Mouse (Mus musculus) forebrain, embryonic 13.5 days (tissue): ENCODE data around the gene Ndnf. TPM values are rescaled to one million over a fixed set of nuclear protein-coding genes. Genes with fewer than 3 reads are reported as not detected.

ENCODE experiments used
- ATAC-seq: fragments of 200-750 bp; cut with Nextera tagmentation; 2 replicates; pipeline ENCODE4 v1.8.0; 2017
- H3K27ac ChIP-seq: fragments of 300-500 bp; sonication (generic); 2 replicates; pipeline ENCODE4 v1.5.1; 2015; ENCODE audit warnings: inconsistent platforms, mild to moderate bottlenecking, moderate library complexity
- H3K27me3 ChIP-seq: fragments of 300-500 bp; sonication (generic); 2 replicates; pipeline ENCODE4 v1.6.1; 2015; ENCODE audit warnings: mild to moderate bottlenecking, inconsistent platforms
- H3K36me3 ChIP-seq: fragments of 300-500 bp; sonication (generic); 2 replicates; pipeline ENCODE4 v1.6.1; 2015; ENCODE audit warnings: mild to moderate bottlenecking, inconsistent platforms; ENCODE audit not compliant: poor library complexity, severe bottlenecking
- H3K4me1 ChIP-seq: fragments of 300-500 bp; sonication (generic); 2 replicates; pipeline ENCODE4 v1.6.1; 2015; ENCODE audit warnings: inconsistent platforms
- H3K4me2 ChIP-seq: fragments of 300-500 bp; sonication (generic); 2 replicates; pipeline ENCODE4 v1.6.1; 2015; ENCODE audit warnings: inconsistent platforms, mild to moderate bottlenecking, moderate library complexity
- H3K4me3 ChIP-seq: fragments of 300-500 bp; sonication (generic); 2 replicates; pipeline ENCODE4 v1.5.1; 2015; ENCODE audit warnings: mild to moderate bottlenecking, inconsistent platforms
- H3K9ac ChIP-seq: fragments of 300-500 bp; sonication (generic); 2 replicates; pipeline ENCODE4 v1.6.1; 2015; ENCODE audit warnings: mild to moderate bottlenecking, inconsistent platforms
- H3K9me3 ChIP-seq: fragments of 300-500 bp; sonication (generic); replicated peaks from 2 replicates; pipeline ENCODE4 v1.6.1; 2016; ENCODE audit warnings: inconsistent platforms
- WGBS: fragments of 180-500 bp; shearing (Covaris S2); methylation state at CpG from one replicate; pipeline ENCODE4 v1.1.7; 2015; 5-methylcytosine and 5-hydroxymethylcytosine counted together
- polyA plus RNA-seq: library from polyadenylated mRNA; unstranded; fragments of >200 nt; fragmentation: Nextera tagmentation; extraction: Ambion mirVana; gene quantifications from 2 replicates; pipeline ENCODE4 v1.2.1, GENCODE M21; 2015

Gene Ndnf
- polyA plus RNA-seq, 1 experiment from 2014 or later: 2.1 TPM

GRCm38 (mm10) chr6:65760073-65760472 lies 88.7 kb downstream of the Ndnf start:
- no peak overlapping the region for H3K27ac ChIP-seq
- no peak overlapping the region for H3K4me3 ChIP-seq
- H3K4me1 ChIP-seq: peaks cover 8% of the 10 kb centered on the region
- no peak overlapping the region for H3K9ac ChIP-seq
- WGBS: 96% methylated on average over 3 of the region's 3 CpGs
- H3K27me3 ChIP-seq: no peaks in the 10 kb centered on the region
- H3K4me2 ChIP-seq: no peak overlapping the region
- ATAC-seq: no peak
- no peaks in the 10 kb centered on the region for H3K36me3 ChIP-seq
- no peaks in the 10 kb centered on the region for H3K9me3 ChIP-seq

Other genes with a start within 250 kb of the Ndnf start
- gene Tnip3, start 146.3 kb upstream of the Ndnf start, polyA plus RNA-seq: not detected in 2 replicates
- gene Prdm5, start 107.4 kb downstream of the Ndnf start, polyA plus RNA-seq: 8.4 and 9.8 TPM in 2 replicates